Comparison of ENCODE assay signal across 8 mouse cellular contexts in genomic region chr5:92042377-92043348, GRCm38 (mm10). TPM values are rescaled to one million over a fixed set of nuclear protein-coding genes. Genes with fewer than 3 reads are reported as not detected.
DNase-seq lines count a peak whose midpoint lies in the region; ATAC-seq lines count a peak whose summit lies in the region.

No protein-coding gene starts in this region.

- peak; percentile 99 for ATAC-seq in hindbrain, embryonic 15.5 days (ENCODE audit: low FRiP score, low read depth)

- H3K36me3 ChIP-seq in hindbrain, embryonic 15.5 days: no peaks in the 10 kb centered on the region

- under 1% methylated on average over 67 of the region's 68 CpGs for WGBS in hindbrain, embryonic 15.5 days

- H3K4me2 ChIP-seq in hindbrain, embryonic 15.5 days: peak overlapping the region; percentile 66

- H3K27me3 ChIP-seq in hindbrain, embryonic 15.5 days: 0 out of 2 replicates have a peak, but pooled peaks cover 6% of the 10 kb centered on the region

- H3K9ac ChIP-seq in hindbrain, embryonic 15.5 days: peak overlapping the region; percentile 41

- H3K27ac ChIP-seq in hindbrain, embryonic 15.5 days (replicated peaks): peak overlapping the region; percentile 69

- DNase-seq in T-cell, adult 2 months (ENCODE audit: low spot score): peak; percentile 95
- peak; percentile 98 to 99 for DNase-seq in cerebellum, postnatal 36 days
- peak; percentile 96 to 98 for DNase-seq in frontal cortex, postnatal 36 days (ENCODE audit: low spot score in 2 of 2)
- peak; percentile 89 for DNase-seq in left cerebral cortex, adult 11 months (ENCODE audit: low spot score)
- peak; percentile 95 to 96 for DNase-seq in lung, postnatal 4 days
- DNase-seq in retina, postnatal 7 days (ENCODE audit: low read depth, low spot score): peak; percentile 83
- peak; percentile 94 for DNase-seq in urinary bladder, adult 2 months (ENCODE audit: low spot score)

- H3K4me1 ChIP-seq in hindbrain, embryonic 15.5 days (replicated peaks): 0 out of 2 replicates have a peak, but pooled peaks cover 7% of the 10 kb centered on the region

- H3K4me3 ChIP-seq in hindbrain, embryonic 15.5 days: peak overlapping the region; percentile 52

- H3K9me3 ChIP-seq in hindbrain, embryonic 15.5 days: no peaks in the 10 kb centered on the region

RNA-seq across cellular contexts. Expression of gene Cdkl2, which starts 1.0 kb away (rescaled TPM):
- polyA plus RNA-seq in hindbrain, embryonic 15.5 days (2015; fragmentation: Nextera tagmentation; extraction: Ambion mirVana): 13.7 and 14.8 TPM in 2 replicates
- polyA plus RNA-seq in urinary bladder, adult 2 months (2012; rRNA removed): 4.0 and 5.7 TPM in 2 replicates

RNA-seq across cellular contexts. Expression of gene G3bp2, which starts 40.9 kb away (rescaled TPM):
- polyA plus RNA-seq in hindbrain, embryonic 15.5 days (2015; fragmentation: Nextera tagmentation; extraction: Ambion mirVana): 325 and 337 TPM in 2 replicates
- 68.4 and 76.6 TPM in 2 replicates for polyA plus RNA-seq in urinary bladder, adult 2 months (2012; rRNA removed)

RNA-seq across cellular contexts. Expression of gene Odaph, which starts 55.4 kb away (rescaled TPM):
- polyA plus RNA-seq in hindbrain, embryonic 15.5 days (2015; fragmentation: Nextera tagmentation; extraction: Ambion mirVana): 0.21 and 0.43 TPM in 2 replicates
- polyA plus RNA-seq in urinary bladder, adult 2 months (2012; rRNA removed): not detected in 2 replicates

Comparison
In these comparisons a context has a peak if more than half of its experiments do, and no peak if none do; other contexts are left out.
1. Peak in every context shown above with its lines: DNase-seq, ATAC-seq, H3K4me3 ChIP-seq and H3K27ac ChIP-seq.